Mouse (Mus musculus) myocyte (in vitro differentiated cells): Measurements from ENCODE around the gene Notch2. TPM values are rescaled to one million over a fixed set of nuclear protein-coding genes. Genes with fewer than 3 reads are reported as not detected.

Source experiments
- H3K27me3 ChIP-seq: one replicate; pipeline ENCODE4 v1.6.1; 2011; ENCODE audit not compliant: control insufficient read depth, insufficient read depth, insufficient read length
- H3K36me3 ChIP-seq: one replicate; pipeline ENCODE4 v1.6.1; 2011; ENCODE audit not compliant: control insufficient read depth, insufficient read depth
- H3K4me2 ChIP-seq: one replicate; pipeline ENCODE4 v1.6.1; 2011; ENCODE audit warnings: low read depth, control low read depth
- H3K4me3 ChIP-seq: one replicate; pipeline ENCODE4 v1.5.1; 2011; ENCODE audit warnings: mild to moderate bottlenecking, control low read depth, moderate library complexity
- H3K79me2 ChIP-seq: one replicate; pipeline ENCODE4 v1.6.1; 2011; ENCODE audit not compliant: control insufficient read depth, insufficient read depth
- H3ac ChIP-seq: one replicate; pipeline ENCODE4 v1.6.1; 2011; ENCODE audit not compliant: control insufficient read depth, insufficient read length
- CEBPB ChIP-seq: IDR thresholded peaks from 2 replicates; pipeline ENCODE4 v1.6.1; 2011; ENCODE audit warnings: mild to moderate bottlenecking, moderate library complexity; ENCODE audit not compliant: poor library complexity, insufficient read depth, severe bottlenecking
- E2F4 ChIP-seq: IDR thresholded peaks from one replicate; pipeline ENCODE4 v1.6.1; 2011; ENCODE audit warnings: mild to moderate bottlenecking, control low read depth, moderate library complexity; ENCODE audit not compliant: insufficient read depth
- MAX ChIP-seq: IDR thresholded peaks from one replicate; pipeline ENCODE4 v1.6.1; 2011; ENCODE audit warnings: low read depth, mild to moderate bottlenecking, control low read depth
- MYOD1 ChIP-seq, 3 experiments: IDR thresholded peaks; one replicate each; pipeline ENCODE4 v1.6.1; 2011; ENCODE audit warnings: control low read depth in 2 of 3, low read depth in 2 of 3, mild to moderate bottlenecking in 2 of 3, moderate library complexity in 1 of 3; ENCODE audit not compliant: insufficient read length in 2 of 3, control insufficient read depth in 1 of 3
- MYOG ChIP-seq, 3 experiments: IDR thresholded peaks; one replicate each; pipeline ENCODE4 v1.6.1; 2011; ENCODE audit warnings: control low read depth in 2 of 3, low read depth in 2 of 3, mild to moderate bottlenecking in 2 of 3; ENCODE audit not compliant: insufficient read length in 2 of 3, control insufficient read depth in 1 of 3, insufficient read depth in 1 of 3
- POLR2A ChIP-seq: IDR thresholded peaks from one replicate; pipeline ENCODE4 v1.6.1; 2011; ENCODE audit warnings: low read depth, mild to moderate bottlenecking, control low read depth, moderate library complexity; ENCODE audit not compliant: insufficient read length
- POLR2AphosphoS2 ChIP-seq: IDR thresholded peaks from one replicate; pipeline ENCODE4 v1.6.1; 2011; ENCODE audit warnings: low read depth, control low read depth; ENCODE audit not compliant: insufficient read length
- REST ChIP-seq: IDR thresholded peaks from one replicate; pipeline ENCODE4 v1.6.1; 2011; ENCODE audit warnings: mild to moderate bottlenecking, control low read depth, moderate library complexity; ENCODE audit not compliant: insufficient read depth, insufficient read length
- SRF ChIP-seq: IDR thresholded peaks from one replicate; pipeline ENCODE4 v1.6.1; 2011; ENCODE audit warnings: low read depth; ENCODE audit not compliant: control insufficient read depth, insufficient read length
- TCF12 ChIP-seq: IDR thresholded peaks from one replicate; pipeline ENCODE4 v1.6.1; 2011; ENCODE audit warnings: mild to moderate bottlenecking, control low read depth; ENCODE audit not compliant: poor library complexity, insufficient read depth, severe bottlenecking
- TCF3 ChIP-seq: IDR thresholded peaks from one replicate; pipeline ENCODE4 v1.6.1; 2011; ENCODE audit warnings: low read depth, control low read depth; ENCODE audit not compliant: insufficient read length
- USF1 ChIP-seq: IDR thresholded peaks from one replicate; pipeline ENCODE4 v1.6.1; 2011; ENCODE audit warnings: low read depth, mild to moderate bottlenecking, control low read depth, moderate library complexity
- polyA plus RNA-seq: library from polyadenylated mRNA; unstranded; fragments of >200 nt; fragmentation: generic; extraction: Trizol; gene quantifications from one replicate; pipeline ENCODE4 v1.2.1, GENCODE M21; 2012; ENCODE audit warnings: missing spikeins

Gene Notch2
- polyA plus RNA-seq, 1 experiment, result 15.1 TPM

DNA sequence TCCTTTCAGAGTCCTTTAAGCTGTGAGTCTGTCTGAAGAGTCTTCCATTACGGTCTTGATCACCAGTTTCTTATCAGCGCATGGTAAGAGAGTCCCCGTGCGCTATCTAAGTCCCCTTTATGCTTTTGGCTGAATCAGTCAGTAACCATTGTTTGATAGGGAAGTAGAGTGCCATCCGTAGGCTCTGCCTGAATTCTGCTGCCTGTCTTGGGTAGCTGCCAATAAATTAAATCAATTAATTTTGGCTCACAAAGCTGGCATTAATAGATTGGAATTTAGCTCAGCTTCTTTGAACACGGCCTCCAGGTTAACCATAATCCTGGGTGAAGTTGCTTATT, 41.6 kb downstream of the Notch2 start:
- peaks cover 73% of the 10 kb centered on the region for H3K79me2 ChIP-seq
- H3K36me3 ChIP-seq, result no peaks in the 10 kb centered on the region
- H3K4me3 ChIP-seq, result no peak overlapping the region
- H3K27me3 ChIP-seq, result no peaks in the 10 kb centered on the region
- no peak for TF ChIP-seq SRF
- no peak for TF ChIP-seq CEBPB
- TF ChIP-seq POLR2AphosphoS2, result no peak
- TF ChIP-seq POLR2A, result no peak
- no peak for TF ChIP-seq TCF3
- TF ChIP-seq MYOG (IDR thresholded peaks at IDR 0.05; ENCODE audit: control insufficient read depth in 1 of 3, insufficient read depth in 1 of 3, insufficient read length in 2 of 3, low read depth in 2 of 3), result no peak
- no peak for TF ChIP-seq TCF12
- TF ChIP-seq MAX, result no peak
- H3ac ChIP-seq, result no peak overlapping the region
- H3K4me2 ChIP-seq, result no peak overlapping the region

DNA sequence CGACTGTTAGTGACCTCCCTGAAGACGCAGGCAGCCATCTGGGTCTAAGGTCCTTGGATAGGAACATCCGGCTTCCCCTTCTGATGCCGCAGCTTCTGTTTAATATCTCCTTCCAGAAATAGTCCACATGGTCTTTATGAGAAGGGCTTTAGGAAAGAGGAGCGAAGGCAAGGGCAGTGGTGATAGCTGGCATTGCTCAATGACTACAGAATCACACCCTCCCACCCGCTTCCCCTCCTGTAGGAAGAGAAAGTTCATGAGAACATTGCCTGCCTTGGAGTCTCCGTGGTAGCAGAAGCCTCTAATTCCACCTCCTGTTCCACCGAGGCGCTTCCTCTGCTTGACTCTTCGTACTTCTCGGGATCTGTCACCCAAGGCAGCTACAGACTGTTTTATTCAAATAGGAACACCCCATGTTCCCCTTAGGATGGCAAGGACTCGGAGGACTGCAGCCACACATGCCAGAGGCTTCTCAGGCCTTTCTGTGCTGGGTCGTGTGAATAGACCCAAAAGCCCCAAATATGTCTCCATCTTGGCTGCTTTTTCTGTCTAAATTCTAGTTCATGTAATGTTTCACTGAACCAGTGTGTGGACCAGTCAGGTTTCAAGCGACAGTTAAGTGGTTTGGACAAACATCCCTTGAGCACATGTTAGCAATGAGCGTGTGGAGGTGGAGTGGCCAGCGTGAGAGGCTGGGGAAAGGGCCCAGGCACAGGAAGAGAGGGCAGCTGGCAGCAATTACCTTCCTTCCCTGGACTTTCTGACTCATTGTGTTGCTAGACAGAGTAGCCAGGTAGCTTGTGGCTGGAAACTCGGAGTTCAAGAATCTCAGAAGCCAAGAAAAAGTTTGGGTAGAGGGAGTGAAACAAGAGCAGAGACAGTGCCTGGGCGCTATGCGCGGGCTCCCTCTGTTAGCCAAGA, 42.7 kb downstream of the Notch2 start:
- H3K79me2 ChIP-seq, result peaks cover 80% of the 10 kb centered on the region
- H3K27me3 ChIP-seq, result no peaks in the 10 kb centered on the region
- H3K4me3 ChIP-seq, result no peak overlapping the region
- peak in 1 of 3 experiments; percentile 24 for TF ChIP-seq MYOD1 (IDR thresholded peaks at IDR 0.05; ENCODE audit: control insufficient read depth in 1 of 3, insufficient read length in 2 of 3, low read depth in 2 of 3)
- TF ChIP-seq REST, result no peak
- TF ChIP-seq MYOG (IDR thresholded peaks at IDR 0.05; ENCODE audit: control insufficient read depth in 1 of 3, insufficient read depth in 1 of 3, insufficient read length in 2 of 3, low read depth in 2 of 3), result peak in 1 of 3 experiments; percentile 6
- peak overlapping the region; percentile 82 for H3K4me2 ChIP-seq
- no peaks in the 10 kb centered on the region for H3K36me3 ChIP-seq
- H3ac ChIP-seq, result no peak overlapping the region

DNA sequence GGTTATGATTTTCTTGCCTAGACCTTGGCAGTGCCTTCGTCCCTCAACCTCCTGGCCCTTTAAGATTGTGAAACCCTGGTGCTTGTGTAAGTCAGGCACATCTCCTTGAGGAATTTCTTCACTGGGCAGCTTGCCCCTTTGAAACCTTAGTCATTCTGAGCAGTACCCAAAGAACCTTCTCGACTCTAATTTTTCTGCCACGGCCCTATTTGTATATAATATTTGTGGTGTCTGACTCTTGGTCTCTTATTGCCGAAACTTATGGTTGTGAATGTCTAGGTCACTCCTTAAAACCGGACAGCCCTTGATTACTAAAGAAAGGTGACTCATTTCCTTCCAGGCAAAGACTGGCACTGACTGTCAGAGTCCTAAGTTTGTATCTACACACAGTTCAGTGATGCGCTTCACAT, 43.6 kb downstream of the Notch2 start:
- Histone ChIP-seq H3K4me3 (no peak overlapping the region), H3K27me3 (no peaks in the 10 kb centered on the region)
- TF ChIP-seq USF1 (no peak), E2F4 (no peak), TCF12 (no peak), REST (no peak), CEBPB (peak; percentile 96)

DNA sequence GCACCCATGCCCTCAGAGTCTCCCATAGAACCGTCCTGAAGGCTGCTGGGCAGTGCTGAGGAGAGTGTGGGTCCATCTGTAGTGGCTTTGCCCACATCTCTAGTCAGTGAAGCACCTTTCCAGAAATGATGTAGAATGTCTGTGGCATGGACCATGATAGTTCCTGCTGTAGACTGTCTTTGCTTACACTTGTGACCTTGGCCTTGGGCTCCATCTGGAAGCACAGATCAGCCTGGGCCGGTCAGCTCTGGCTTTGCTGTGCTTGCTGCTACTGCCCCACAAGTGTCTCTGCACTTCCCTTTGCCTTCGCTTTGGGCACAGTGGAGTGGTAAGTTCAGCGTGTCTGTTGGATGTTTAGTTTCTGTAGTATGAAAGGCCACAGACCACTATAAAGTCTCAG, 45.7 kb downstream of the Notch2 start:
- Histone ChIP-seq H3K4me2 (no peak overlapping the region), H3K79me2 (peaks cover 69% of the 10 kb centered on the region), H3ac (no peak overlapping the region), H3K4me3 (no peak overlapping the region), H3K36me3 (no peaks in the 10 kb centered on the region), H3K27me3 (no peaks in the 10 kb centered on the region)
- TF ChIP-seq MAX, result no peak
- no peak for TF ChIP-seq TCF12
- TF ChIP-seq MYOD1 (IDR thresholded peaks at IDR 0.05; ENCODE audit: control insufficient read depth in 1 of 3, insufficient read length in 2 of 3, low read depth in 2 of 3), result no peak
- TF ChIP-seq E2F4, result no peak

More for the DNA sequence above, 43.6 kb downstream of the Notch2 start:
- H3K4me2 ChIP-seq, result peak overlapping the region; percentile 82
- no peak overlapping the region for H3ac ChIP-seq
- no peaks in the 10 kb centered on the region for H3K36me3 ChIP-seq
- peaks cover 80% of the 10 kb centered on the region for H3K79me2 ChIP-seq

DNA sequence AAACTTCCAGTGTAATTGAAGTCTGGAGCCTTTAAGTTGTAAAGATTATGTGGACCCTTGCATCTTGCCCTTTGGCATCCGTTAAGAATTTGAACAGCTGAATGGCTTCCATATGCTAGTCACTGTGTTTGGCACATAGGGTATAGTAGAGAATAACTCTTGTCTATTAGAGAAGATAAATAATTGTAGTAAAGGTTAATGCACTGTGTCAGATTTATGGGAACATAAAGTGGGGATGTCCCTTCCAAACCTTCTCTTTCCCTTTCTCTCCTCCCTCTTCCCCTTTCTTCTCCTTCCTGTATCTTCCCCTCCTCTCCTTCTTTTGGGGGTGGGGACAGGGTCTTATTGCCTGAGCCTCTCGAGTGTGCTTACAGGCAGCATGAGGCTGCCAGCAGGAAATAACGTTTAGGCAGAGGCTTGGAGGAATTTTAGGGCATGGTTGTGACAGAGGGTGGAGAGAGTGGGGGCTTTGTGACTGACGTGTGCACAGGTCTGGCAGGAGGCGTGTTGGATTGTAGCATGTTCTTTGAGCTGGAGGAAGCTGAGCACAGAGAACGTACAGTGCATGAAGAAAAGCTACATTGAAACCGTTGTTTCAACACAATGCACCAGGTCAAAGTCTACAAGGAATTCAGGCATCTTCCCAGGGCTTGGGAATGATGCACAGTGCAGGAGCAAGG, 47.8 kb downstream of the Notch2 start:
- no peaks in the 10 kb centered on the region for H3K36me3 ChIP-seq
- H3K4me2 ChIP-seq, result no peak overlapping the region
- H3K4me3 ChIP-seq, result no peak overlapping the region
- H3K79me2 ChIP-seq, result peaks cover 78% of the 10 kb centered on the region
- no peaks in the 10 kb centered on the region for H3K27me3 ChIP-seq
- no peak overlapping the region for H3ac ChIP-seq
- TF ChIP-seq REST (no peak), POLR2AphosphoS2 (no peak), TCF12 (no peak), MAX (no peak), SRF (no peak), POLR2A (no peak), USF1 (no peak), MYOG (IDR thresholded peaks at IDR 0.05; ENCODE audit: control insufficient read depth in 1 of 3, insufficient read depth in 1 of 3, insufficient read length in 2 of 3, low read depth in 2 of 3) (no peak)
